Mouse (Mus musculus): ENCODE data around the gene Cpd. TPM values are rescaled to one million over a fixed set of nuclear protein-coding genes. Genes with fewer than 3 reads are reported as not detected.
"Not testable (repeated sequence)": the region's sequence is repeated elsewhere in the genome, so short reads cannot be mapped to it uniquely, and the experiment has no call there.

The Cpd gene
- polyA plus RNA-seq, 1 experiment from 2014 or later, result 20.9 TPM

DNA sequence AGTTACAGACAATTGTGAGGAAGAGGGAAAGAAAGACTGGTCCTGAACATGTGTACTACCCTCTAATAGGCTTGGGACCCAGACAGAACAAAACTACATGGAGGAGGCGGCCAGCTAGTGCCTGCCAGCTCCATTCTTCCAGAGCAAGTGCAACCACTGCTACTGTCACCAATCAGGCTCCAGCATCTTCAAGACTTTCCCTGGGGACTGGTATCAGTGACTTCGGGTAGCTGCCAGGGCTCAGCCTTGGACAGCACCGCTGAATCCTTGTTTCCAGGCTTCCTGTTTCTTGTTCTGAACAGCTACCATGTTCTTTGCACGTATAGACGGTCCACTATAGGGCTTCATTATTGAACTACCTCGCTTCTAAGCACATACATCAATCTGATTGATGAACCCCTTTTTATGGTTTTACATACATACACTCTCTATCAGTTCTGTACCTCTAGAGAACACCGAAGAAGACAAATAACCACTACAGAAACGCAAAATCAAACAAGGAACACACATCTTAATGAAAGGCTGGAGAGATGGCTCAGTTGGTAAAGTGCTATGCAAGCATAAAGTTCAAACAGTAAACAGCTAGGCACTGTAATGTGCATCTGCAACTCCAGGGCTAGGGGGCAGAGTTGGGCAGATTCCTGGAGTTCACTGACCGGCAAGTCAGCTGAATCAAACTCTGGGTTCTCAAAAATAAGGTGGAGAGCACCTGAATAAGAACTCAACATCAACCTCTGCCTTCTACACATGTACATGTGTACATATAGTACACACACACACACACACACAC is 35.9 kb downstream of the Cpd start:
- no peak overlapping the region for H3K27ac ChIP-seq (ENCODE audit: low read depth)
- H3K9me3 ChIP-seq (ENCODE audit: control insufficient read depth, low read length), result no peaks in the 10 kb centered on the region
- DNase-seq (ENCODE audit: low spot score), result no peak
- peaks cover 25% of the 10 kb centered on the region for H3K36me3 ChIP-seq (ENCODE audit: control insufficient read depth, insufficient read depth, low read length)
- H3K4me1 ChIP-seq (replicated peaks; ENCODE audit: control insufficient read depth, insufficient read depth, low read length), result no peaks in the 10 kb centered on the region
- H3K27me3 ChIP-seq (replicated peaks; ENCODE audit: control insufficient read depth, insufficient read depth, low read length), result no peaks in the 10 kb centered on the region
- no peak for ATAC-seq (replicated peaks; ENCODE audit: low FRiP score, low TSS enrichment, low read depth)
- WGBS, result 88% methylated on average over 9 of the region's 9 CpGs
- H3K9ac ChIP-seq (ENCODE audit: low read length), result no peak overlapping the region
- H3K4me3 ChIP-seq (ENCODE audit: low read depth, low read length), result no peak overlapping the region
- no peak overlapping the region for H3K4me2 ChIP-seq (ENCODE audit: low read length)

GRCm38 (mm10) chr11:76809450-76809849 is 37.4 kb downstream of the Cpd start:
- peaks cover 37% of the 10 kb centered on the region for H3K36me3 ChIP-seq (ENCODE audit: control insufficient read depth, insufficient read depth, low read length)

DNA sequence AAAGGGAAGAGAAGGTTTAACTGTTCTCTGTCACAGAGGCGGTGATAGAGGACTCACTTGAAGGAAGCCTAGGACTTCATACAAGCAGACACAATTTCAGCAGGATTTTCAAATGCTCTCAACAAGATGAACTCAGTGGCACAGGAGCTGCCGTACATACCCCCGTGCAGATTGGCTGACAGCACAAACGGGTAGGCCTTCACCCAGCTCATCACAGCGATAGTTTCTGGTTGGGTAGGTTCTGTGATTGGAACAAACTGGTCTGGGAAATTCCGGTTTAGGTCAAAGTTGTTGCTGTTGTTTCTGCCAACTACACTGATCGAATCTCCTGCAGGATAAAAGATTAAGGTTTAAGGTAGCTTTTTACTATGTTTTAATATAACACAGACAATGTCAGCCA is 38.3 kb downstream of the Cpd start:
- Histone ChIP-seq H3K9ac (ENCODE audit: low read length) (no peak overlapping the region), H3K4me3 (ENCODE audit: low read depth, low read length) (no peak overlapping the region), H3K4me2 (ENCODE audit: low read length) (no peak overlapping the region), H3K36me3 (ENCODE audit: control insufficient read depth, insufficient read depth, low read length) (peaks cover 46% of the 10 kb centered on the region), H3K27ac (ENCODE audit: low read depth) (no peak overlapping the region), H3K27me3 (replicated peaks; ENCODE audit: control insufficient read depth, insufficient read depth, low read length) (no peaks in the 10 kb centered on the region), H3K9me3 (ENCODE audit: control insufficient read depth, low read length) (no peaks in the 10 kb centered on the region), H3K4me1 (replicated peaks; ENCODE audit: control insufficient read depth, insufficient read depth, low read length) (no peaks in the 10 kb centered on the region)
- 95% methylated on average over 7 of the region's 7 CpGs for WGBS
- no peak for DNase-seq (ENCODE audit: low spot score)
- ATAC-seq (replicated peaks; ENCODE audit: low FRiP score, low TSS enrichment, low read depth), result no peak

More at GRCm38 (mm10) chr11:76809450-76809849, 37.4 kb downstream of the Cpd start:
- H3K9ac ChIP-seq (ENCODE audit: low read length), result no peak overlapping the region
- no peak for ATAC-seq (replicated peaks; ENCODE audit: low FRiP score, low TSS enrichment, low read depth)
- no peak for DNase-seq (ENCODE audit: low spot score)
- no peak overlapping the region for H3K27ac ChIP-seq (ENCODE audit: low read depth)
- H3K27me3 ChIP-seq (replicated peaks; ENCODE audit: control insufficient read depth, insufficient read depth, low read length), result no peaks in the 10 kb centered on the region
- H3K9me3 ChIP-seq (ENCODE audit: control insufficient read depth, low read length), result no peaks in the 10 kb centered on the region
- H3K4me2 ChIP-seq (ENCODE audit: low read length), result no peak overlapping the region
- no peaks in the 10 kb centered on the region for H3K4me1 ChIP-seq (replicated peaks; ENCODE audit: control insufficient read depth, insufficient read depth, low read length)
- no peak overlapping the region for H3K4me3 ChIP-seq (ENCODE audit: low read depth, low read length)
- 65% methylated on average over 3 of the region's 3 CpGs for WGBS

GRCm38 (mm10) chr11:76807007-76807679 is 39.7 kb downstream of the Cpd start:
- Histone ChIP-seq H3K4me3 (ENCODE audit: low read depth, low read length) (no peak overlapping the region), H3K4me1 (replicated peaks; ENCODE audit: control insufficient read depth, insufficient read depth, low read length) (no peaks in the 10 kb centered on the region), H3K9me3 (ENCODE audit: control insufficient read depth, low read length) (no peaks in the 10 kb centered on the region), H3K27me3 (replicated peaks; ENCODE audit: control insufficient read depth, insufficient read depth, low read length) (no peaks in the 10 kb centered on the region), H3K4me2 (ENCODE audit: low read length) (no peak overlapping the region), H3K36me3 (ENCODE audit: control insufficient read depth, insufficient read depth, low read length) (peaks cover 55% of the 10 kb centered on the region), H3K9ac (ENCODE audit: low read length) (no peak overlapping the region), H3K27ac (ENCODE audit: low read depth) (no peak overlapping the region)
- WGBS, result 96% methylated on average over 3 of the region's 3 CpGs
- no peak for DNase-seq (ENCODE audit: low spot score)
- no peak for ATAC-seq (replicated peaks; ENCODE audit: low FRiP score, low TSS enrichment, low read depth)

DNA sequence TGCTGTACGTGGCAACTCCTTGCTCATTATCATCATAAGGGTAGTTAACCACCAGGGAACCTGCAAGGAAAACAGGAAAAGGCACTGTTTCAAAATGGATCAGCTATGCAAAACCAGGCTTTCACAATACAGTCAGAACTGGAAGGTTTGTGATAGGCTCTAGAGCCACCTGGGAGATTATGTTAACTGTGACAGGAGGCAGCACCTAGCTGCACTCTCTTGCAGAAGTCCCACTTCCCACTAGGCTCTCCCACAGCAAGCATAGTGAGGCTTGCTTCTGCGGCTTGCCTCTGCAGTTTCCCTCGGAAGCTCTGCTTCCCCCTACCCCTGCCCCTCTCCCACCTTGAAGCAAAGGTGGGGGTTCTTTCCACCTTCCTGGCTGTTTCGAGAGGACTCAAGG is 40.8 kb downstream of the Cpd start:
- DNase-seq (ENCODE audit: low spot score) (no peak), ATAC-seq (replicated peaks; ENCODE audit: low FRiP score, low TSS enrichment, low read depth) (no peak)
- WGBS, result 73% methylated on average over 4 of the region's 4 CpGs
- no peaks in the 10 kb centered on the region for H3K9me3 ChIP-seq (ENCODE audit: control insufficient read depth, low read length)
- H3K27ac ChIP-seq (ENCODE audit: low read depth), result no peak overlapping the region
- no peak overlapping the region for H3K9ac ChIP-seq (ENCODE audit: low read length)
- H3K27me3 ChIP-seq (replicated peaks; ENCODE audit: control insufficient read depth, insufficient read depth, low read length), result no peaks in the 10 kb centered on the region
- H3K4me2 ChIP-seq (ENCODE audit: low read length), result no peak overlapping the region
- H3K36me3 ChIP-seq (ENCODE audit: control insufficient read depth, insufficient read depth, low read length), result peaks cover 60% of the 10 kb centered on the region
- no peaks in the 10 kb centered on the region for H3K4me1 ChIP-seq (replicated peaks; ENCODE audit: control insufficient read depth, insufficient read depth, low read length)
- no peak overlapping the region for H3K4me3 ChIP-seq (ENCODE audit: low read depth, low read length)

- DNase-seq (ENCODE audit: low spot score); H3K4me2 ChIP-seq (ENCODE audit: low read length); H3K27ac ChIP-seq (ENCODE audit: low read depth); H3K4me1 ChIP-seq (replicated peaks; ENCODE audit: control insufficient read depth, insufficient read depth, low read length); H3K4me3 ChIP-seq (ENCODE audit: low read depth, low read length); H3K27me3 ChIP-seq (replicated peaks; ENCODE audit: control insufficient read depth, insufficient read depth, low read length); H3K9me3 ChIP-seq (ENCODE audit: control insufficient read depth, low read length); ATAC-seq (replicated peaks; ENCODE audit: low FRiP score, low TSS enrichment, low read depth); H3K9ac ChIP-seq (ENCODE audit: low read length): not testable (repeated sequence)
- WGBS, result 80% methylated on average over 3 of the region's 4 CpGs
- peaks cover 57% of the 10 kb centered on the region for H3K36me3 ChIP-seq (ENCODE audit: control insufficient read depth, insufficient read depth, low read length)
These were observed 41.7 kb downstream of the Cpd start for GRCm38 (mm10) chr11:76805072-76805471.

- ATAC-seq (replicated peaks; ENCODE audit: low FRiP score, low TSS enrichment, low read depth), result no peak
- Histone ChIP-seq H3K9me3 (ENCODE audit: control insufficient read depth, low read length) (no peaks in the 10 kb centered on the region), H3K4me1 (replicated peaks; ENCODE audit: control insufficient read depth, insufficient read depth, low read length) (no peaks in the 10 kb centered on the region), H3K36me3 (ENCODE audit: control insufficient read depth, insufficient read depth, low read length) (peaks cover 62% of the 10 kb centered on the region), H3K27ac (ENCODE audit: low read depth) (no peak overlapping the region), H3K4me3 (ENCODE audit: low read depth, low read length) (no peak overlapping the region), H3K9ac (ENCODE audit: low read length) (no peak overlapping the region), H3K27me3 (replicated peaks; ENCODE audit: control insufficient read depth, insufficient read depth, low read length) (no peaks in the 10 kb centered on the region), H3K4me2 (ENCODE audit: low read length) (no peak overlapping the region)
- DNase-seq (ENCODE audit: low spot score), result no peak
- 82% methylated on average over 3 of the region's 3 CpGs for WGBS
These were observed 43.6 kb downstream of the Cpd start for GRCm38 (mm10) chr11:76803266-76803665.

GRCm38 (mm10) chr11:76797236-76797635 is 49.6 kb downstream of the Cpd start:
- H3K4me2 ChIP-seq (ENCODE audit: low read length), result no peak overlapping the region
- no peaks in the 10 kb centered on the region for H3K9me3 ChIP-seq (ENCODE audit: control insufficient read depth, low read length)
- H3K27ac ChIP-seq (ENCODE audit: low read depth), result no peak overlapping the region
- ATAC-seq (replicated peaks; ENCODE audit: low FRiP score, low TSS enrichment, low read depth), result no peak
- peaks cover 40% of the 10 kb centered on the region for H3K36me3 ChIP-seq (ENCODE audit: control insufficient read depth, insufficient read depth, low read length)
- H3K9ac ChIP-seq (ENCODE audit: low read length), result no peak overlapping the region
- no peaks in the 10 kb centered on the region for H3K27me3 ChIP-seq (replicated peaks; ENCODE audit: control insufficient read depth, insufficient read depth, low read length)
- 92% methylated on average over 6 of the region's 6 CpGs for WGBS
- no peaks in the 10 kb centered on the region for H3K4me1 ChIP-seq (replicated peaks; ENCODE audit: control insufficient read depth, insufficient read depth, low read length)
- no peak for DNase-seq (ENCODE audit: low spot score)
- no peak overlapping the region for H3K4me3 ChIP-seq (ENCODE audit: low read depth, low read length)

- Histone ChIP-seq H3K4me3 (ENCODE audit: low read depth, low read length) (no peak overlapping the region), H3K9ac (ENCODE audit: low read length) (no peak overlapping the region), H3K9me3 (ENCODE audit: control insufficient read depth, low read length) (no peaks in the 10 kb centered on the region), H3K4me2 (ENCODE audit: low read length) (no peak overlapping the region), H3K27me3 (replicated peaks; ENCODE audit: control insufficient read depth, insufficient read depth, low read length) (no peaks in the 10 kb centered on the region), H3K36me3 (ENCODE audit: control insufficient read depth, insufficient read depth, low read length) (peaks cover 44% of the 10 kb centered on the region), H3K4me1 (replicated peaks; ENCODE audit: control insufficient read depth, insufficient read depth, low read length) (no peaks in the 10 kb centered on the region), H3K27ac (ENCODE audit: low read depth) (no peak overlapping the region)
- WGBS, result 93% methylated on average over 5 of the region's 5 CpGs
- ATAC-seq (replicated peaks; ENCODE audit: low FRiP score, low TSS enrichment, low read depth) (no peak), DNase-seq (ENCODE audit: low spot score) (no peak)
These were observed 51.5 kb downstream of the Cpd start for GRCm38 (mm10) chr11:76795326-76795725.
